Mouse (Mus musculus): ENCODE measurements around the gene Moap1.

Moap1 gene

DNA sequence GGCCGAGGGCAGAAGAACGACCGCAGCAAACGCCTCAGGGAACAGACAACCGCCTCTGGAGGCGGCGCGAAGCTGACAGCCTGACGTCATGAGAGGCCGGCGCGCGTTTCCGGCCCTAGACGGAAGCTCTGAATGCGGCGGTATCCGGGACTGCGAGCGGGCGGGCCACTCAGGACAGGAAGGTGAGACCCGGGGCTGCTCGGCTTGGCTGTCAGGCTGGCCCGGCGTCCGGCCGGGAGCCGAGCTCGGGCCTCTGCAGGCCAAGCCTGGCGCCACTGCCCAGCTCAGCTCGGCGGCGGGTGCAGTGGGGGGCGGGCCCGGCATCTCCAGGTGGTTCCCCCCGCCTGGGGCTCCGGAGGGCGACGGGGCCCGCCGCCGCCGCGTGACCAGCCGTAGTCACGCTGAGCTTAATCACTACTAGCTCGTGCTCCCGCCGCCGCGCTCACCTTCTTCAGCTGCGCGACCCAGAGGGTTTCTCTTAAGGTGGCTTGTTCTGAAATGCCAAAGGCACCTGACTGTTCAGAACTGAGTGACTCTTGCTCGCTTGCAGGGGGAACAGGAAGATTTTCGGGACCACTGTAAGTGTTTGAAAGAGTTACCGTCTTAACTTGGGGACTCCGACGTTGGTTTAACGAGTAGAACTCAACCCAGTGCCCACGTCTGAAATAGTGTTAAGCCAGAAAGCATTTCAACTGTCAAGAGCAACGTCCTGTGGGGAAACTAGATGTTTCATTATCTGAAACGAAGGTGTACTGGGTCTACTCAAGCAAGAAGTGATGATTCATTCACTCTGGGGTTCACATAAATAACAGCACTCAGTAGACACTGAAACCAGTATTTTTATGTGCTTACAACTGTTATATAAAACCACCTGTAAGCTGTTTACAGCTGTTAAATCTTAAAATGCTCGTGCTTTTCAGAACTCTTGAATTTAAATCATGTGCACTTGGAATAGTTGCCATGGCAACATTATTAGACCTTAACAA lies at the start of gene Moap1, which contains the start of gene Tmem251:
Gene Moap1, minus strand, starts transcription at position 73 of the 986 bp plus-strand sequence.
Gene Tmem251, plus strand, starts transcription at position 174 of the 986 bp plus-strand sequence.
- H3K27me3 ChIP-seq (ENCODE audit: insufficient read depth, low read length): no peaks in the 10 kb centered on the region
- peaks cover 47% of the 10 kb centered on the region for H3K4me1 ChIP-seq (replicated peaks; ENCODE audit: low read depth, low read length)
- peak within 1 kb of the TSS; percentile 92 for H3K4me3 ChIP-seq (replicated peaks; ENCODE audit: low read length)
- no peak for TF ChIP-seq CTCF (conservative IDR thresholded peaks at IDR 0.05; ENCODE audit: low read length)
- no peak for TF ChIP-seq POU5F1 (IDR thresholded peaks at IDR 0.05; ENCODE audit: borderline replicate concordance, low read length)
- no peak for TF ChIP-seq NANOG (IDR thresholded peaks at IDR 0.05; ENCODE audit: borderline replicate concordance, low read length)
- H3K36me3 ChIP-seq (ENCODE audit: insufficient read depth, low read length): peaks cover 57% of the 10 kb centered on the region
- no peaks in the 10 kb centered on the region for H3K9me3 ChIP-seq (ENCODE audit: low read length)

DNA sequence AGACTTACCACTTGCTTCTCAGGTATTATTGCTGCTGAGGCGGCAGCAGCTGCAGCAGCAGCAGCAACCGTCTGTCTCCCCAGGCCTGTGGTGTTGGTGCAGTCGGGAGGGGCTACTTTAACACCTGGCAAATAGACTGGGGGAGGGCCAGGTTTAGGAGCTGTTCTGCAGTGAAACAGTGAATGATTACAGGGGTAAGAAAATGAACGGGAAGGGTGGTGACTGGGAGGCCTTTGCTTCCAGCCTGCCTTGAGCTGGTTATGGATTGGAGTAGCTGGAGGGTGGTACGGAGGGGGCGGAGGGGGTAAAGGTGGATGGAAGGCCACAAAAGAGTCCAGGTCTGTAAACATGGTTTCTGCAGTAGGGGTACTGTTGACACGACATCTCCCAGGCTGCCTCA lies 44.5 kb upstream of the Moap1 start:
- Histone ChIP-seq H3K9me3 (ENCODE audit: low read length) (no peaks in the 10 kb centered on the region), H3K27me3 (ENCODE audit: insufficient read depth, low read length) (no peaks in the 10 kb centered on the region), H3K4me1 (replicated peaks; ENCODE audit: low read depth, low read length) (peaks cover 16% of the 10 kb centered on the region; the same call in 1 of the 2 replicates), H3K36me3 (ENCODE audit: insufficient read depth, low read length) (peaks cover 79% of the 10 kb centered on the region), H3K4me3 (replicated peaks; ENCODE audit: low read length) (no peak overlapping the region)
- no peak for TF ChIP-seq NANOG (IDR thresholded peaks at IDR 0.05; ENCODE audit: borderline replicate concordance, low read length)
- no peak for TF ChIP-seq POU5F1 (IDR thresholded peaks at IDR 0.05; ENCODE audit: borderline replicate concordance, low read length)
- TF ChIP-seq CTCF (conservative IDR thresholded peaks at IDR 0.05; ENCODE audit: low read length): no peak

DNA sequence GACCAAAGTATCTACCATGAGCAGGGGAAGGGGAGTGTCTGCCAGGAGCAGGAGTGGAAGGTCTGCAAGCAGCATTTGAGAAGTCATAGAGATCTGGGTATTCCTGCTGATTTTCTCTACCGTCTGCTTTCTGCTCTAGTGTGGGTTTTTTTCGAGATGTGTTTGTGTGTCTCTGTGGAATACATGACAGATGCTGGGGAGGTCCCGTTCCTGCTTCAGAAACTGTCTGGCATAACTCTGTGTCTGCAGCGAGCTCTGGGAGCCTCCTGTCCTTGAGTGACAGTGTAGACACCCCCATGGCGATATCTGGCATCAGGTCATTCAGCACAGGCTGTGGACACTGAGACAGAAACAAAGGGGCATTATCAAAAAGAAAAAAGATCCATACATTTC lies 42.1 kb upstream of the Moap1 start:
- H3K36me3 ChIP-seq (ENCODE audit: insufficient read depth, low read length): peaks cover 65% of the 10 kb centered on the region
- no peaks in the 10 kb centered on the region for H3K27me3 ChIP-seq (ENCODE audit: insufficient read depth, low read length)
- TF ChIP-seq POU5F1 (IDR thresholded peaks at IDR 0.05; ENCODE audit: borderline replicate concordance, low read length) (no peak), CTCF (conservative IDR thresholded peaks at IDR 0.05; ENCODE audit: low read length) (no peak), NANOG (IDR thresholded peaks at IDR 0.05; ENCODE audit: borderline replicate concordance, low read length) (no peak)
- H3K4me3 ChIP-seq (replicated peaks; ENCODE audit: low read length): no peak overlapping the region
- H3K9me3 ChIP-seq (ENCODE audit: low read length): no peaks in the 10 kb centered on the region
- peaks cover 18% of the 10 kb centered on the region; the same call in 1 of the 2 replicates for H3K4me1 ChIP-seq (replicated peaks; ENCODE audit: low read depth, low read length)

DNA sequence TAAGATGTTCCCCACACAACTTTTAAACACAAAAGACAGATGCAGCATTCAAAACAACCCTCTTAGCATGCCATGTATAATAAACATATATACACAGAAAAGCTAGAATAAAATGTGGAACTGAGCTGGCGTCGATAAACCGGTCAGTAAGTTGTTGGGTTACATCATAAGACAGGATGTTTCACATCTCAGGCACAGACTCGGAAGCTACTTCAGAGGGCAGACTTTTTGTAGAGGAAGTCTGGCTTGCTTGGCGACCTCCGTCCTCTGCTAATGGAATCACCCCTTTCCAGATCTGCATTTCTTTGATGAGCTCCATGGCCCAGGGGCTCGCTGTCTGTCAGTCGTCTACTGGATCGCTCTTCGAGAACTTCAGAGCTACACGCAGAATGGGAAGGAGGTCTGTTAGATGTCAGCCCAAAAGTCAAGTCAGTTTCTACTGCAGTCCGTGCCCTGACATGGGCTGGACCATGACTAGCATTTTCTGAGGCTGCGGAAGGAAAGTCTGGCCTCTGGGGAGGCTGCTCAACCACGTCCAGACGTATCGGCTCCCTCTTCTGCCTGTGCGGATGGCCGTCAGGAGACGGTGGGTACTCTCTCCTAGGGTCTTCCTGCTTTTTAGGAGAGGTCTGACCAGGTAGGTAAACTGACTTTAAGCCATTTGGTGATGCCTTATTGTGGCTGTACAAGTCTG lies 41.6 kb upstream of the Moap1 start:
- Histone ChIP-seq H3K4me3 (replicated peaks; ENCODE audit: low read length) (no peak overlapping the region), H3K9me3 (ENCODE audit: low read length) (no peaks in the 10 kb centered on the region), H3K4me1 (replicated peaks; ENCODE audit: low read depth, low read length) (peaks cover 20% of the 10 kb centered on the region), H3K36me3 (ENCODE audit: insufficient read depth, low read length) (peaks cover 65% of the 10 kb centered on the region), H3K27me3 (ENCODE audit: insufficient read depth, low read length) (no peaks in the 10 kb centered on the region)
- TF ChIP-seq CTCF (conservative IDR thresholded peaks at IDR 0.05; ENCODE audit: low read length): no peak
- TF ChIP-seq POU5F1 (IDR thresholded peaks at IDR 0.05; ENCODE audit: borderline replicate concordance, low read length): no peak
- TF ChIP-seq NANOG (IDR thresholded peaks at IDR 0.05; ENCODE audit: borderline replicate concordance, low read length): no peak

DNA sequence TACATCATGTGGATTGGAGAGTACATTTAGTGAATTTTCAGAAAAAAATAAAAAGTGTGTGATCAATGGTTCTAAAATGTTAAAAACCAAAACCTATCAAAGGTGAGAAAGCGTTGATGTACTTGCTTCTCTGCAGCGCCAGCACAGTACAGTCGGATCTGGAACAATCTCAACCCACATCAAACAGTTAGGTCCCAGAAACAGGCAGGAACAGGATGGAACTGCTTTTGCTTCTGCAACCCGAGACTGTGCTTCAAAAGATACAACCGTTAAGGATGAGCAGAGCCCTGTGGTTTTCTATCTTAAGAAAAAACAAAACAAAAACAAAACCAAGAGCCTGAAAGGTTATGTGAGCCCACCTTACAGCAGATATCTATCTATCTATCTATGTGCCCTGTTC lies 39.4 kb upstream of the Moap1 start:
- no peak overlapping the region for H3K4me3 ChIP-seq (replicated peaks; ENCODE audit: low read length)
- peaks cover 36% of the 10 kb centered on the region for H3K4me1 ChIP-seq (replicated peaks; ENCODE audit: low read depth, low read length)
- no peaks in the 10 kb centered on the region for H3K27me3 ChIP-seq (ENCODE audit: insufficient read depth, low read length)
- TF ChIP-seq NANOG (IDR thresholded peaks at IDR 0.05; ENCODE audit: borderline replicate concordance, low read length) (no peak), POU5F1 (IDR thresholded peaks at IDR 0.05; ENCODE audit: borderline replicate concordance, low read length) (no peak), CTCF (conservative IDR thresholded peaks at IDR 0.05; ENCODE audit: low read length) (no peak)
- peaks cover 61% of the 10 kb centered on the region for H3K36me3 ChIP-seq (ENCODE audit: insufficient read depth, low read length)
- H3K9me3 ChIP-seq (ENCODE audit: low read length): no peaks in the 10 kb centered on the region

DNA sequence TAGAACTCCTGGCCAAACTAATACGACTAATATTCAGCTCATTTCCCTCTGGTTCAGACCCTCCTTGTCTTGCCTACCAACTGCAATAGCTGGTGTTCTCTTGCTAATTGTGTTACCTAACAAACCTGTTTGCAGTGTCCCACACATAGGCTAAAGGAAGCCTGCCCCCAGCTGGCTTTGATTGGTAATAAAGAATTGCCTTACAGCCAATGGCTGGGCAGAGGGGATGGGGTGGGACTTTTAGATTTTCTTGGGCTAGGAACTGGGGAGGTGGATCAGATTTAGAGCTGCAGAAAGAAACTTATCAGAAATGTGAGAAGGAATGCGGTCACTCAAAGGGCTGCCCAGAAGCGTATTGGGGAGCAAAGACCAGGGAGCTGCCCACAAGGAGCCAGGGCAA lies 36.0 kb upstream of the Moap1 start:
- peaks cover 66% of the 10 kb centered on the region for H3K36me3 ChIP-seq (ENCODE audit: insufficient read depth, low read length)
- no peaks in the 10 kb centered on the region for H3K27me3 ChIP-seq (ENCODE audit: insufficient read depth, low read length)
- H3K9me3 ChIP-seq (ENCODE audit: low read length): no peaks in the 10 kb centered on the region
- H3K4me3 ChIP-seq (replicated peaks; ENCODE audit: low read length): no peak overlapping the region
- TF ChIP-seq NANOG (IDR thresholded peaks at IDR 0.05; ENCODE audit: borderline replicate concordance, low read length) (no peak), CTCF (conservative IDR thresholded peaks at IDR 0.05; ENCODE audit: low read length) (peak; percentile 25)
- H3K4me1 ChIP-seq (replicated peaks; ENCODE audit: low read depth, low read length): peaks cover 30% of the 10 kb centered on the region

DNA sequence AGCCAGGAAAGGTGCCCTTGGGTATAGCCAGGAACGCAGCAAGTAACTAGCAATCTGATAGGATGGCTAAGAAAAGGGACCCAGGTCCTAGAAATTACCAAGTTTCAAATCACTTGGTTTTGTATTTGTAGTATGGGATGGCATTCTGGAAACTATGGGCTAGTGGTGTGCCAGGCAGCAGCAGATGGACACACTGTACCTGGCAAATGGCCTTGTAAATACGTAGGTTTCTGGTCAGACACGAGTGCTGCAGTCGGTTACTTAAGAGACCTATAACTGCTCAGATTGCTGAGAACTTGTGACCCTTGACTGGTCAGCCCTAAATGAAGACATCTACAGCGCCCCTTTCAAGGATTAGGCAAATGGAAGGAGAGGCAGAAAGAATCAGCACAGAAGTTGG lies 34.7 kb upstream of the Moap1 start:
- Histone ChIP-seq H3K4me1 (replicated peaks; ENCODE audit: low read depth, low read length) (peaks cover 28% of the 10 kb centered on the region), H3K27me3 (ENCODE audit: insufficient read depth, low read length) (no peaks in the 10 kb centered on the region), H3K4me3 (replicated peaks; ENCODE audit: low read length) (no peak overlapping the region), H3K36me3 (ENCODE audit: insufficient read depth, low read length) (peaks cover 68% of the 10 kb centered on the region), H3K9me3 (ENCODE audit: low read length) (no peaks in the 10 kb centered on the region)
- TF ChIP-seq NANOG (IDR thresholded peaks at IDR 0.05; ENCODE audit: borderline replicate concordance, low read length) (no peak), CTCF (conservative IDR thresholded peaks at IDR 0.05; ENCODE audit: low read length) (no peak), POU5F1 (IDR thresholded peaks at IDR 0.05; ENCODE audit: borderline replicate concordance, low read length) (no peak)

DNA sequence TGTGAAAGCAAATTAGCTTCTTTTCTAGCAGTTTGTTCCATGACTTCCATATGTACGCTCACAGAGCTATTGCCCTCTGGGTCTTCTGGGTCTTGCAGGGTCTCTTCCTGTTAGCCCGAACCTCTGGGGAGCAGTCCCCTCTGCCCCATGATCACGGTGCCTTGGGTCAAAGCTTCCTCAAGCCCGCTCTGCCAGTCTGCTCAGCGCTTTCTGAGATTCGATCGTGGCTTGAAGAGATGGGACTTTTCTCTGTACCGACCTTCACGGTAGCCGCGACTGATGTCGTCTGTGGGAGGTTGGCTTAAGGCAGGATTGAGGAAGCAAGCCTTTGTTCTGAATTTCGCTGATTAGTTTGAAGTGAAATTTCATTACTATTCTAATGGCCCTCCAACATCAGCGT lies 32.6 kb upstream of the Moap1 start:
- Histone ChIP-seq H3K4me3 (replicated peaks; ENCODE audit: low read length) (no peak overlapping the region), H3K9me3 (ENCODE audit: low read length) (no peaks in the 10 kb centered on the region), H3K4me1 (replicated peaks; ENCODE audit: low read depth, low read length) (peaks cover 37% of the 10 kb centered on the region), H3K27me3 (ENCODE audit: insufficient read depth, low read length) (no peaks in the 10 kb centered on the region), H3K36me3 (ENCODE audit: insufficient read depth, low read length) (peaks cover 85% of the 10 kb centered on the region)
- TF ChIP-seq POU5F1 (IDR thresholded peaks at IDR 0.05; ENCODE audit: borderline replicate concordance, low read length): no peak
